Mouse (Mus musculus) layer of hippocampus, adult 8-10 months (tissue): ENCODE measurements around the gene Sh2b3. TPM values are rescaled to one million over a fixed set of nuclear protein-coding genes. Genes with fewer than 3 reads are reported as not detected.

Experiments used
- DNase-seq, 2 experiments: peaks; one replicate each; pipeline ENCODE4 v3.0.0; 2022; ENCODE audit warnings: low spot score in 2 of 2
- total RNA-seq, 4 experiments: library from RNA; stranded (reverse); gene quantifications; 2 replicates each; pipeline ENCODE4 v1.2.4; 2022

The Sh2b3 gene
- total RNA-seq, 4 experiments from 2014 or later: 19.6 to 21.6 (median 20.4) TPM

DNA sequence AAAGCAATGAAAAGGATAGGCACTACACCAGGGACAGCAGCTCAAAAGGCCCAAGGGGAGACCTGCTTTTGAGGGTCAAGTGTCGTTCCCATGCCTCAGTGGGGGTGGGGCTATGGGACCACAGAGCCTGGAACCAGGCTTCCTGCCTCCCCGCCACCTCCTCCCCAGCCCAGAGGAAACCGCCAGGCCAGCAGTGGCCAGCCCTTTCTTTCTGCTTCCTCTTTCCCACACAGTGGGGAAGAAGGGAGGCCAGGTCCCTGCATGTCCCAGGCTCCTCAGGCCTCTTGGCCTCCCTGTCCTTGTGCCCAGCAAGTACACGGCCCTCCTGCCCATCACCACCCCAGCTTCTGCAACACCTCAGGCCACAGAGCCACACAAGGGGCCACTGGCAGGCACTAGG is 13.3 kb downstream of the Sh2b3 start:
- DNase-seq: no peak

DNA sequence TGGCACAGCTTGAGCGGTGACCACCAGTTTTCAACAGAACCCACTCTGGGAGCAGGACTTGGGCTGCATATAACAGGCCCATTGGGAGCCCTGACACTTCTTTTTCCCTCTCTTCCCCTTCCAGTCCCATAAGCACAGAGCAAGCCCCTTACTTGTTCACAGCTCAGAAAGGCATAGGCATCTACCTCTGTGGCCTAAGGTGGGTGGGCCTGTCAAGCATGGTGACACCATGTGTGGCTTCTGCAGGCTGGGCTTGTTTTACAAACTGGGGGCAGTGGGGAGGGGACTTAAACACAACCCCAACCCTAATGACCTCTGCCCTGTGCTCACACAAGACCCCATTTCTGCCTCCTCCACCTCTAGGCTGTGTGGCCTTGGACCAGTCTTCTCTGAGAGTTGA is 13.8 kb downstream of the Sh2b3 start:
- DNase-seq: no peak

DNA sequence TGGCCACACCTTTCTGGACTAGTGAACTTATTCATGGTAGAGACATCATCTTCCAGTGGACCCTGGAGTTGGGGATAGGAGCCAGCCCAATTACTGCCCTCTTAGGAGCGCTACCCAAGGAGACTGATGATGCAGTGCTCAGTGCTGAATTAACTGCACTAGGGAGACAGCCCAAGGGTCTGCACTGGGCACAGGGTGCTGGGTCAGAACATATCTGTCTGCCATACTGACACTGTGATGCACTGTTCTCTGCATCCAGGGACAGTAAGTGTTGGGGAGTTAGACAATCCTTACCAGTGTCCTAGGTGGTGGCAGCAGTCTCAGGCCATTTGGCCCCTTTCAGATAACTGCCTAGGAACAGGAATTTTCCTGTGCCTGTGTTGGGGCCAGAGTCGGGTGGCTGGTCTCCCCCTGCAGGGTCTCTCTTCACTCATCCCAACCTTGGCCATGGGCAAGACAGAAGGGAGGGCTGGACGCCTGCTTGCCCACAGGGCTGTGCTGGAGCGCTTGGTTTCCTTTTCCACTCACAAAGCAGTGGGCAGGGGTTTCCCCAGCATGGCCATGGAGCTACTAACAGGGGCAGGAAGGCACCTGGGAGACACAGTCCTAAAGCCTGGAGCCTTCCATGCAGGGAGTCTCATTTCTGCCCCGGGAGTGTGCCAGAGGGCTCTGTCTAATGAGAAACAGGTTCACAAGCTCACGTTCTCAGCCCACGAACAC is 14.5 kb downstream of the Sh2b3 start:
- DNase-seq: no peak

DNA sequence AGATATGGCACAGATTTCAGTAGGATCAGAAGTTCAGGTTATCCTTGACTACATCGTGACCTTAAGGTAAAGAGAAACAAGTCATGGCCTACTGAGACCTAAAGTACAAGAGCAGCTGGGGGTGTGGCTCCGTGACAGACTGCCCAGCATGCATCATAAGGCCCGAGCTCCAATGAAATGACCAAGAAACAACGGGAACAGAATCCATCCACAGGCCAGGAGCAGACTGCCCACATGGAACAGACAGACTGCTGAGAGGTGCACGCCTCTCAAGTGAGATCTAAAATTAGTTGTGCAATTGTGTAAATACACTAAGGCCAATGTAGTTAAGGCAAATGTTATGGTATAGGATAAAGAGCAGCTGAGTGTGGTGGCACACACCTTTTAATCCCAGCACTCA is 15.9 kb downstream of the Sh2b3 start:
- DNase-seq: no peak

DNA sequence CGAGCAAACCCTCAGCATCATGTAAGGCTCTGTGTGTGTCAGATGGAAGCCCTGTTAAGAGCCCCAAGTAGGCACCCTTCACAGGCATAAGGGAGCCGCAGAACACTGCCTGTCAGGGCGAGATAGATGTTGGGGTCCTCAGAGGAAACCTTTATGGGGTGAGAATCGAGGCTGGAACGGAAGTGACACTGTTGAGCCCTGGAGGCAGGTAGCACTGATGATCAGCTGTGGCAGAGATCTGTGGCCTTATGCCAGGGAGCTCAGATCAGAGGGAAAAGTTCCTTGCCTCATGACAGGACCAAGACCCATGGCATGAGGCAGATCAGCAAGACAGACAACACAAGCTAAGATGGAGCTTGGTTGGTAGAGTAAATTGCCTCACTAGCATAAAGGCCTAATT is 16.3 kb downstream of the Sh2b3 start:
- no peak for DNase-seq

DNA sequence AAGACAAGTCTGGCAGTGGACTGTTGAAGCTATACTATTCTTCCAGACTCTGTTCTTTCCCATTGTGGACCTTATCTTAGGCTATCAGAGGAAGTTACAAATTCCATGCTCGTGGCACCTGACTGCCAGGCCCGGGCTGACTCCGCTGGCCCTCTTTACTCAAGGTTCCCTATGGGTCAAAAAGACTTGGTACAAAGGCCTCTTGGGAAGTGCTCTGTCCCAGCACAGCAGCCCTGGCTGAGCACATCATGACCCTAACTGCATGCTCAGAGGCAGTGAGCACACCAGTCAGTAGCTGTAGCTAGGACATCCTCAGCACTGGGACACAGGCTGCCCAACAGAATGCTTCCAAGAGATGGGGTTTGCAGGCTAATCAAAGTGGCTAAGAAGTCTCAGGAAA is 16.8 kb downstream of the Sh2b3 start:
- no peak for DNase-seq

DNA sequence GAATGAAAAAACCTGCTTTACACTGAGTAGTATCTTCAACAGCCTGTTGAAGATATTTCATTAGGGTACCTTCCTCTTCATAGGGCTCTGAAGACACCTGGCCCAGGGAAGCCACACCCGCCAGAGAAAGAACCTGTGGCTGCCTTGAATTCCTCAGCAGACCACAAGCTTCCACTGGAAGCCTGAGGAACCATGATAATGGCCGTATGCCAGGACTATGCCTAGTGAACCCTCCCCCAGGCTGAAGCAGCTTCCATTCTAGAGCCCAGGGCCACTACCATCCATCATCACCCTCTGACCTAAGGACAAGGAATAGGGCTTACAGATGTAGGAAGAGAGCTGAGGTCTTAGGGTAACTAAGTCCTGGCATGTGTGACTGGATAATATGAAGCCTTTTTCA is 17.3 kb downstream of the Sh2b3 start:
- no peak for DNase-seq

DNA sequence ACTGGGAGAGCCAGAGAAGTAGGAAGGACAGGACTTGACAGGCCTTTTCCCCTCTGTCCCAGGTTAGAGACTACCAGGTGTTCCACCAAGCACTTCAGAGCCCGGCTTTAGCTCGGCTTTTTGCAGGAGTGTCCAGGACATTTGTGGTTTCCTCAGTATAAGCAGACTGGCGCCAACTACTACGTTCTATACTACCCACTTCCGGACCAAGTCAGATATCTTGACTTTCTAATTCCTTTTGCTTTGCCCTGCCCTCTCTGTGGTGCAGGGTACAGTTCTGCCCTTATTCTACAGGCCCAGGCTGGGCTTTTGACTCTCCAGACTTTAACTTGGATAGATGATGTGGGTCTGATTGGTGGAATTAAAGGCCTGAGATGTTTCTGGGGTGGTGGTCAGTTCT is 17.9 kb downstream of the Sh2b3 start:
- no peak for DNase-seq

DNA sequence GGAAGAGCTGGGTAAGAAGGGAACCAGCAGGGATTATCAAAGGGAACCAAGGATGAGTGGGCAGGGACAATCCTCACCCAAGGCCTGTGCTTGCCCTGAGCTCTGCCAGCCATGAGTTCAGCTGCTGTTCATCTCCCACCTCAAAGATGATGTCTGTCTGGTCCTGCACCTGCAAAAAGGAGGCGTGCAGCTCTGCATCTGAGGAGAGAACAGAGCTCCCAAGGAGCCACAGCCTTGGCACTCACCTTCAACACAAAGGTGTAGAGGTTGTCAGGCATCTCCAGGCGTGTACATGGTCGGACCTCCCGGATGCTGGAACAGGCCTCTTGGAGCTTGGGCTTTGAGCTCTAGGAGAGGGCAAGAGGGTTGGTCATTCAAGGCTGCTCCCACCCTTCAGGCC is 18.6 kb downstream of the Sh2b3 start:
- DNase-seq: no peak

DNA sequence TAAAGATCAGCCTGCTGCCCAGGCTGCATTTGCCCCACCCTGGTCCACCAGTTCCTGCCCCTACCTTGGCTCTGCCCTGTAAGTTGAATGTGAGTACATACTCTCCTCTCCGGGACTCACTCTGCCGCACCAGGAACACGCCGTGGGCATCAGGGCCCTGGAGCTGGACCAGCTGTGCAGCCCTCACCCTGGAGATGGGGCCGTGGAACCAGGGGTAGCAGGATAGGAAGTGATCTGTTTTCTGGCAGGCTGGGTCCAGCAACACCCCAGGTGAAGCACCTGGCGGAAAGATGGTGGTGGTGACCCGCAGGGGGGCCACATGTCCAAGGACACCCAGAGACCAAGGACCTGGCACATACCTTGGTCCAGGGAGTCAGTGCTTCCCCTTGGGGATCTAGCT is 19.0 kb downstream of the Sh2b3 start:
- no peak for DNase-seq

DNA sequence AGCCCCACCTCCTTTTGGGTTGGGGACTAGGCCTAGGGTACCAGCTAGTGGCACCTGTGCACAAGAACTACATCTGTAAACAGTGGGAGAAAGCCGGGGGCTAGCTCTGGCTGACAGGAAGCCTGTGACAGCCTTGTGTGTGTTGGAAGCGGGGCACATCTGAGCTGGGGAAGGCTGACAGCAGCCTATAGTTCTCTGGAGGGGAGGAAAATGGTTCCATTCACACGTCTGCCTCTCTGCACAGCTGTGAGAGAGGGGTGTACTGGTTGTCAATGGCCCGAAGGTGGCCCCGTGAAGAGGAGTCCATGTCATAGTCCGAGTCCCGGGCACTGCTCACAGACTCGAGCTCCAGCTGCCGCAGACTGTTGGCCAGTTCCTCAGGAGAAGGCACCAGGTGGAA is 19.9 kb downstream of the Sh2b3 start:
- no peak for DNase-seq

DNA sequence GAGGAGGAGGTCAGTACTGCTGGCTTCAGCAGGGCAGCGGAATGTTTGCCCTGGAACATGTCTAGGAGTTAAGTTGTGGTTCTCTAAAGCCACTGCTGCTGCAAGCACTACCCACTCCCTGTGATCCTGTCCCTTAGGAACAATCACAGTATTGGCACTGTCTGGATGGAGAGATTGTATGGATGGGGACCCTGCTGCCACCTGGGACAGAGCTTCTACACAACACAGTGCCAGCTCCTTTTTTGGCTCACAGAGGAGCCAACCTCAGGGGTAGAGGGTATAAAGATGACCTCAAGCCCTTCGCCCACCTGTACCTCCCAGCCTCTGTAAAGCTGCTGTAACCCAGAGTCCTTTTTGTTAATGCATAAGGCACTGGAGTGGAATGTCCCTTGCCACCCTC is 20.8 kb downstream of the Sh2b3 start:
- DNase-seq: no peak

DNA sequence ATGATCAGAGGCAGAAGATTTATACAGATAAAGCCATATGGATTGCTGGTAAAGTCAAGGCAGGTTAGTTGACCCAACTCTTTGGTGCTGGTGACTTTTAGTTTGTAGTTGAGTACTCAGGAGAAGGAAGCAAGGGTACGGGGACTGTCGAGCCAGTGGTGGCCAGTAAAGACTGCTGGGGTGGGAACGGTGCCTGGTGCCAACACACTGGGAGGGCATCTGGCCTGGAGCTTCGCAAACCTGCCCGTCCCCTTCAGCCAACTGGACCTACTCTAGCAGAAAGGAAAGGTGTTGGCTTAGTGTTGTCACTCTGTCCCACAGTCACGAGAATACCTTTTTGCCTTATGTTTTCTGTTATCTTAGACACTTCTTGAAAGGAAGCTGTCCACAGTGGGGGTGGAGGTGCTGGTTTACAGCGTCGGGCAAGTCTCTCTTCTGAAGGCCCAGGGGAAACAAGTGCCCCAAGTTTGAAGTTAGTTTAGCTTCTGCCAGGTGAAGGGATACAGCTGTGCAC is 21.5 kb downstream of the Sh2b3 start:
- DNase-seq: no peak

DNA sequence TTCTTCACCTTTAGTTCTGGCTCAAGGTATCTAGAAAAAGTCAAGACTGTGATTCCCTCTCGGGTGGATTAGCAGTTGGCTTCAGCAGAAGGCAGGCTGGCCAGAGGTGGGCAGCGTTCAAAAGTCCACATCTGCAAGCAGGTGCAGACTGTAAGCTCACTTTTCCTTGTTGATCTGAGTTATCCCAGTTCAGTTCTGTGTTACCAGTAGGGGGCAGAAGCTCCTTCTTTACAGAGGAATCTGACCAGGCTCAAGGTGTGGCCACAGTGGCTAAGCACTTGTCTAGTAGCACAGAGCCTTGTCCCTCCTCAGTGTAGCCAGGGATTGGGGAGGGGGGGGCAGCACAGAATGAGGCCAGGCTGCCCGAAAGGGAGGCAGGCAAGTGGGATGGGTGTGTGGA is 22.4 kb downstream of the Sh2b3 start:
- no peak for DNase-seq

DNA sequence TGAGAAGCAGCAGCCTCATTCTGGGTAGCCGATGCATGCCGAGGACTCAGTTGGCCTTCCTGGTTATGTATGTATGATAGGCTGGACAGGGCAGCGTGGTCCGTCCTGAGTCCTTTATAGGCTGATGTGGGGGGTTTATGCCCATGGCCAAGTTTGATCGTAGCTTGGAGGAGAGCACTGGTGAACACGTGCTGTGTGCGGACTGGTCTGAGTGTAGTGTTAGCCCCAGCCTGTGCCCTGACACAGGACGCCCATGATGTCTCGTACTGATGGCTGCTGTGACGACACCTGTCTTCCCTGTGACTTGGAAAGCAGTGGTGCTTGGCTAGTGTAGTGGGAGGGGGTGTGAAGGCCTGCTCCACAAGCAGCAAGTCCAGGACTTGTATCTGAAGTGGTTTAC is 23.7 kb downstream of the Sh2b3 start:
- no peak for DNase-seq

DNA sequence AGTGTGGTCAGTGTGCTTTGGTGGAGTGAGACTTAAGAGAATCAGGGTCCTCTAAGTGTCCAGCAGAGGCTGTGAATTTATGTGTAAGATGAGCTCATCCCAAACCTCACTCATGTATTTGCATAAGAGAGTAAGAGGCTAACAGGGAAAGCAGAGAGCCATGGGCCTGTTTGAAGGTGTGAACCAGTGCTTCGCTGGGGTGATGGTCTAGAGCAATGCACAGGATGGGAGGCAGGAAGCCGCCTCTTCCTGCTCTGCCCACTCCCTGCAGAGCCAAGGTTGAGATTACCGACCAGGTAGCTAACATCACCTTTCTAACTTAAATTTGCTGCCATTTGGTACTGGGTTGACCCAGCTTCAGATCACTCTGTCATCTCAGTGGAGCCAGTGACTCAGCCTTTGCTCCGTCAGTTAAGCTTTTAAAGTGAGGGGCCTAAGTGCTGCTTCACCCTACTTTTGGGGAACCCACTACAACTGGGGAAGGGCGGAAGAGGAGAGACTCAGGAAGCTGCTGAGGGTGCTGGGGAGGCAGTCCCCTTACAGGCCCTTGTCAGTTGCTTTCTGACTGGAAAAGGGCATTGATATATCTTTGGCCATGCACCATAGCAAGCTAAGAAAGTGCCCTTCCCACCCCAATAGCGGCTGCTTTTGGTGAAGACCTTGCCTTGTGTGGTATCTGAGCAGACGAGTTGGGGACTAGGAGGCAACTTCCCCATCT is 24.8 kb downstream of the Sh2b3 start:
- DNase-seq: no peak

DNA sequence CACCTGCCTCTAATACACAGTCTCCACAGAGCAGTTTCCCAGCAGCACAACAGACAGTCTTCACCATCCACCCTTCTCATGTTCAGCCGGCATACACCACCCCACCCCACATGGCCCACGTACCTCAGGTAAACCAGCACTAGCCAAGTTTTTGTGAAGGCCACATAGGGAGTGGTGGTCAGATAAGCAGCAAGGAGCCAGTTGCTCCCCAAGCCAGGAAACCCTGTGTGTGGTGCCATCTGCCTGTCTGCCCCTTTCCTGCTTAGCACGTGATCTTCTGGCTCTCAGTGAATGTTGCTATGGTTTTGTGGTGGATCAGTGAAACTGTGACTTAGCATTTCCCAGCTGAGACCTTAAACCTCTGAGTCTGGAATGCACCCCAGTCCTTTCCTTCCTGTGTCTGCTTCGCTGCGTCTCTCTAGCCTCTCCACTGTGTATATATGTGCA is 25.9 kb downstream of the Sh2b3 start:
- DNase-seq: no peak

DNA sequence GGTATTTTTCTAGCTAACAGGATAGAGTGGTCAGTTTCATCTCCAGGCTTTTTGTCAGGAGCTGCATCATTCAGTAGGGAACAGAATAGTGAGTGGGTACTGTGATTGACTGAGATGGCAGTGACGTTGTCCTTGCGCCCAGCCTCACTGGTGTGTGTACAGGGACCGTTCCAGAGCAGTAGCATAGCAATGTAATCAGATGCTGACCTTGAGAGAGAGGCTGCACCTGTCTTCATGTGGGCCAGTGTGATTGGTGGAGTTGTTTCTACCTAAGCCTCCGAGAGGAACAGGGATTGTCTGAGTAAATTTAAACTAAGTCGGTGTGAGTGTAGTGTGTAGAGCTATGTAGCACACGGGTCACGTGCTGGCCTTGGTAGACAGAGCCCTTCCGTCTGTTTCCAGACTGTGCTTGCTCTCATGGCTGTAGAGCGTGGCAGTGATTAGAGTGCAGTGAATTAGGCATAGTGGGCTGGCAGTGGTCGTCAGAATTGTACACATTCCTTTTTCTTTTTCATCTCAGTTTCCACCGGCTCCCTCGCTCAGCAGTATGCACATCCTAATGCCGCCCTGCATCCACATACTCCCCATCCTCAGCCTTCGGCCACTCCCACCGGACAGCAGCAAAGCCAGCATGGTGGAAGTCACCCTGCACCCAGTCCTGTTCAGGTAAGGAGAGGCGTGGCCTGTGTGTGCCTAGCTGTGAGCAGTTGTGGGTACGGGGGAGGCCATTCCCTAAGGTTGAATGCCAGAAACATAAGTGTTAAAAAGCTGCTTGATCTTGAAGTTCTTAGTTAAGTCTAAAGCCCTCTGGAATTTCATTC is 26.9 kb downstream of the Sh2b3 start:
- no peak for DNase-seq

DNA sequence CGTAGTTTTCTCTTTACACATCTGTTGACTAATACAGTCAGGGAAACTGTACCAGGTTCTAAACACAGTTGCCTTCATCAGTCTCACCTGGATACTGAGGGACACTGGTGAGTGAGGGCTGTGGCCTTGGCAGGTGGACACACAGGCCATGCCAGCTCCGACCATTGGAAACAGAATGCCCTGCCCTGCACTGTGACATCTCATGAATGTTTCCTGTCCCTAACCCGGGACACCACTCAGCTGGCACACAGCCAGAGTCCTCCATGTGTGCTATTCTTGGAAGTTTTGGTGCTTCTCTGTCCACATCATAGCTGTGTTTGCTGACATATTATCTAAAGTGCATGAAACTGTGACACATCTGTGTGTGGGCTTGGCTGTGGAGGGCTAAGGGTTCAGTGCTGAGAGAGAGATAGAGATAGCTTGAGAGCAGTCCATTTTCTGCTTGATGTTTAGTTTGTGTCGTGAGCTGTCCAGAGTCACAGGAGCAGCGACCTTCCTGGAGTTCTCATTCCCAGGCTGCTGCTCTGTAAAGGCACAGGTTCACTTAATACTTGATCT is 27.7 kb downstream of the Sh2b3 start:
- no peak for DNase-seq

DNA sequence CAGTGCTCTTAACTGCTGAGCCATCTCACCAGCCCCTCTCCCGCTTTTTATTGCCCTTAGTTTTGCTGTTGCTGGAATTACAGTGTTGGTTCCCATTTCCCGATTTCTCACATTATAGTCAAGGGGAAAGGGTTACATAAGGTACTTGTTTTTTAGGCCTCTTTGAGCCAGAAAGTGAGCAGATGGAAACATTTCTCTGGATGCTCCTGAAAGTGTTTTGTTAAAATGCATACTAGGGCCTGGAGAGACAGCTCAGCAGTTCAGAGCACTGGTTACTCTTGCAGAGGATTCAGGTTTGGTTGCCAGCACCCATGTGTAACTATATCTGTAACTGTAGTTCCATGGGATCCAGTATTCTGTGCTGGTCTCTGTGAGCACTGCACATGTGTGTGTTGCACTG is 29.2 kb downstream of the Sh2b3 start:
- no peak for DNase-seq

DNA sequence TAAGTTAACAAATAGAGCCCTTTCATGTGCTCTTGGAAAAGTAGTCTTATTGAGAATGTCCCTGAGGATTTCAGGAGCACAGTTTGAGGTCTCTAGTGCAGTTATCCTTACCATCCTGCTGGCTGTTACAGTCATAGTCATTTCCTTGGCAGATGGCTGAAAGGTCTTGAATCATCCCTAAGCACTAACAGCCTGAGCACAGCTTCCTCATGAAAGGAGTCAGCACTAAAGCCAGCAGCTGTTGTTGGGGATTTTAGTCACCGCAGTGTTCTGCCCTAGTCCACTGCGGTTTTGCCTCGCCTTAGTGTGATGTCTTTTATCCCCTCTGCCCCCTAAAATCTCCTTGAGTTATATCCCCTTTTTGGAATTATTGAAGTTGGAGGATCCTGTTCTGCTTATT is 30.3 kb downstream of the Sh2b3 start:
- DNase-seq: no peak

DNA sequence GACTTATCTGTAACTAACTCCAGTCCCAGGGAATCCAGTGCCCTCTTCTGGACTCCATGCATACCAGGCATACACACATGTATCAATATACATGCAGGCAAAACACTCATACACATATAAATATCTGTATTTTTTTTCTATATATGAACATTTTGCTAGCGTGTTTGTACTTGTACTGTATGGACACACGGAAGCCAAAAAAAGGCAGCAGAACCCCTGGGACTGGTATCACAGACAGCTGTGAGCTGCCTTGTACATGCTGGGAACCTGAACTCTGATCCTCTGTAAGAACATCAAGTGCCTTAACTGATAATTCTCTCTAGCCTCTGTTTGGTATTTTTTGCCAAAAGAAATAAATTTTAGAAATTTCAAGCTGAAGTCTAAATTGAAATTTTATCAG is 39.0 kb downstream of the Sh2b3 start:
- no peak for DNase-seq
